Mouse (Mus musculus) embryonic facial prominence, embryonic 15.5 days (tissue): Measurements from ENCODE around the gene C1qb. TPM values are rescaled to one million over a fixed set of nuclear protein-coding genes. Genes with fewer than 3 reads are reported as not detected.

Experiments
- ATAC-seq: fragments of 200-750 bp; cut with Nextera tagmentation; 2 replicates; pipeline ENCODE4 v1.8.0; 2017; ENCODE audit warnings: low read depth, moderate TSS enrichment; ENCODE audit not compliant: insufficient number of reproducible peaks, low FRiP score, low TSS enrichment
- H3K27ac ChIP-seq: fragments of 300-500 bp; sonication (generic); replicated peaks from 2 replicates; pipeline ENCODE4 v1.5.1; 2015; ENCODE audit warnings: mild to moderate bottlenecking, inconsistent platforms
- H3K27me3 ChIP-seq: fragments of 300-500 bp; sonication (generic); 2 replicates; pipeline ENCODE4 v1.6.1; 2015; ENCODE audit warnings: inconsistent platforms
- H3K36me3 ChIP-seq: fragments of 300-500 bp; sonication (generic); 2 replicates; pipeline ENCODE4 v1.6.1; 2015; ENCODE audit warnings: mild to moderate bottlenecking, inconsistent platforms
- H3K4me1 ChIP-seq: fragments of 300-500 bp; sonication (generic); 2 replicates; pipeline ENCODE4 v1.6.1; 2015; ENCODE audit warnings: inconsistent platforms
- H3K4me2 ChIP-seq: fragments of 300-500 bp; sonication (generic); replicated peaks from 2 replicates; pipeline ENCODE4 v1.6.1; 2015; ENCODE audit warnings: mild to moderate bottlenecking, inconsistent platforms
- H3K4me3 ChIP-seq: fragments of 300-500 bp; sonication (generic); replicated peaks from 2 replicates; pipeline ENCODE4 v1.5.1; 2015; ENCODE audit warnings: mild to moderate bottlenecking, inconsistent platforms
- H3K9ac ChIP-seq: fragments of 300-500 bp; sonication (generic); 2 replicates; pipeline ENCODE4 v1.6.1; 2015; ENCODE audit warnings: inconsistent platforms
- H3K9me3 ChIP-seq: fragments of 300-500 bp; sonication (generic); replicated peaks from 2 replicates; pipeline ENCODE4 v1.6.1; 2016; ENCODE audit warnings: inconsistent platforms
- WGBS: fragments of 180-500 bp; shearing (Covaris S2); methylation state at CpG from one replicate; pipeline ENCODE4 v1.1.7; 2015; 5-methylcytosine and 5-hydroxymethylcytosine counted together
- polyA plus RNA-seq: library from polyadenylated mRNA; unstranded; fragments of >200 nt; fragmentation: Nextera tagmentation; extraction: Ambion mirVana; gene quantifications from 2 replicates; pipeline ENCODE4 v1.2.1, GENCODE M21; 2015

The C1qb gene
- polyA plus RNA-seq: 85.7 and 86.5 TPM in 2 replicates

DNA sequence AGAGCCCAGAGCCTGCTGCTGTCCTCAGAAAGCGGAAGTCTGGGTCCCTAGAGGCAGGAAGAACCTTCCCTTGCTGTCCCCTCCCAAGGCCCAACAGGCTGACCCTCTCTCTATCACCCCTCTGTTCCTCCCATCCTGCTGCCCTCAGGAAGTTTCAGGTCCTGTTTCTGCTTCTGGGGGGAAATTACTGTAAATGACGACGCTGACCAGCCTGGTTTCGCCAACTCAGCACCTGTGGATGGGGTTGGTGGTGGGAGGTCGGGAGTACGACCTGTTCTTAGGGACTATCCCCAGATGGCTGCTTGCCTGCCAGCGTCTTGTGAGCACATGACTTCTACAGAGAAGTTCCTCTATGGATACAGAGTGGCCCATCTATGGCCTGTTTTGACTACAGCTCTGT is at the start of gene C1qb:
Gene C1qb, minus strand, starts transcription at position 87 of the 400 bp plus-strand sequence.
- peaks cover 5% of the 10 kb centered on the region for H3K27me3 ChIP-seq
- WGBS: 61% methylated on average over 7 of the region's 7 CpGs

DNA sequence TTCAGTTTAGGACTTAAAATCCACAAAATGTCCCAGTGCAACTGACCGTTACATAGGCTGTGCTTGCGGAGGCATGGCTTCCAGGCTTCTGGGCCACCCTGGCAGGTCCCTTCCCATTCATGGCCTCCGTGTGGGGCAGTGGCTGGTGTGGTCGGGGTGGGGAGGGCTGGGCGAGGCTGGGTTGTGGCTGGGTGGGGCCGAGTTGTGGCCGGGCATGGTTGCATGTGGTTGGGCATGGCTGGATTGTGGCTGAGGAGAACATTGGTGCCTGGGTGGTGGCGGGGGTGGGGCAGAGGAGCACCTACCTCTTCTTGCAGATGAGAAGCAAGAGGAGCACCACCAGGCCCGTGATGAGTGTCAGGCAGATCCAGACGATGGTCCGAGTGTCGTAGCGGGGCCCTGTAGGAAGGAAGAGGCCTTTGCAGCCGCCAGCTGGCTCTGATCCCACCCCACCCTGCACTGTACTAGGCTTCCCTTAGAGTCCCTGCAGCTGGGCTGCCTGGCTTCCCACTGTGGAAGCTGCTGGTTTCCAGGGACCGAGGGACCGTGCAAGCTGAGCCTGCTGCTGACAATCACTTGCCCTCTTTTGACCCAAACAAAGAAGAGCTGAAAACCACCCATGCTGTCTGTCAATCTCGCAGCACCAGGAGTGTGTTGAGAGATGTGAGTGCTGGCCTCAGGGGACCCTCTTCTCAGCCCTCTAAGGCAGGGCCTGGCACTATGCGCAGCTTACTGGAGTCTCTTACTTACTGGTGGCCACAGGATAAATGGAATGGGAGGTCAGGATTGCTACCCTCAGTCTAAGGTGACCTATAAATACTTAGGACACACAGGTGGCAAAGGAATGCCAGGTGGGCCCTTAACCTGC is 49.0 kb upstream of the C1qb start:
- Histone ChIP-seq H3K4me1 (peaks cover 10% of the 10 kb centered on the region), H3K4me2 (no peak overlapping the region), H3K9ac (no peak overlapping the region), H3K27me3 (peaks cover 12% of the 10 kb centered on the region), H3K27ac (no peak overlapping the region; the same call in 1 of the 2 replicates), H3K4me3 (no peak overlapping the region), H3K9me3 (no peaks in the 10 kb centered on the region), H3K36me3 (no peaks in the 10 kb centered on the region)
- WGBS: 41% methylated on average over 18 of the region's 18 CpGs
- ATAC-seq: peak; percentile 59; the same call in 1 of the 2 replicates

More for the DNA sequence above, at the start of gene C1qb:
- Histone ChIP-seq H3K36me3 (no peaks in the 10 kb centered on the region), H3K27ac (no peak within 1 kb of the TSS), H3K4me2 (no peak within 1 kb of the TSS), H3K4me3 (no peak within 1 kb of the TSS), H3K9me3 (no peaks in the 10 kb centered on the region), H3K4me1 (no peaks in the 10 kb centered on the region), H3K9ac (no peak within 1 kb of the TSS)
- no peak for ATAC-seq

DNA sequence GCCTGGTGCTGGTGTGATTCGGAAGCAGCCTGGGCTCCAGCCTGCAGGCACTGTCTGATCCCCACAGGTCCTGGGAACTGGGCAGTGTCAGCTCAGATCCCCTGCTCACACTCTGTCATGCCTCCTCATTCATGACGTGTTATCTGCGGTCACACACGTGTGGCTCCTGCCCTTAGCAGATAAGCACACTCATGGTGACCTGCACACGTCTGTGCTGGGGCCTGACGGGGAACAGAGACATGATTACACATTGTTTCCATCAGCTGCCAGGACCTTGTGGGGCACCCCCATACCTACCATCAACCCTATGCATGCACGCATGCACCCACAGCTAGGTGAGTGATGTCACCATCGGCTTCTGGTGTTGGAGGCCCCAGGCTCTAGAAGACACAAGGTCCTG is 44.5 kb upstream of the C1qb start:
- ATAC-seq: no peak
- Histone ChIP-seq H3K4me2 (no peak overlapping the region), H3K4me3 (no peak overlapping the region), H3K4me1 (peaks cover 10% of the 10 kb centered on the region), H3K9me3 (no peaks in the 10 kb centered on the region), H3K27ac (no peak overlapping the region), H3K36me3 (no peaks in the 10 kb centered on the region), H3K9ac (no peak overlapping the region), H3K27me3 (peaks cover 40% of the 10 kb centered on the region)
- 83% methylated on average over 8 of the region's 8 CpGs for WGBS

DNA sequence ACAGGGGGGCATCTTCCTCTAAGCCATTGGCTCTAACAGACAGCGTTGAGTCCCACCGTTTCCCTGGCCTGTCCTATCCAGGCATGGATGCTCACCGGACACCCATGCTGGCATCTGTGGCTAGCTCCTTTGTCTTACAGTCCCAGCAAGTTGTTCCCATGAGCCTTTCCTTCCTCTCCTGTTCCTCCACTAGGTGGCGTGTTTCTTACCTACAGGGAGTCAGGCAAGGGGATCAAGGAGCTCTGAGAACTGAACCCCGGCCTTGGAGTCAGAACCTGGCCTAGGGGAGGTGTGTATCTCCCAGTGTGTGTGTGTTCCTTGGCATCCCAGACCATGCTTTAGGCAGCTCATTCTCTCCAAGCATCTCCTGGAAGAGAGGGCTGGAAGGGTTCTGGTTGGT is 42.9 kb upstream of the C1qb start:
- H3K36me3 ChIP-seq: no peaks in the 10 kb centered on the region
- 10% methylated on average over 5 of the region's 5 CpGs for WGBS
- no peak for ATAC-seq
- H3K9me3 ChIP-seq: no peaks in the 10 kb centered on the region
- no peak overlapping the region for H3K4me3 ChIP-seq
- no peaks in the 10 kb centered on the region for H3K4me1 ChIP-seq
- no peak overlapping the region for H3K27ac ChIP-seq
- H3K27me3 ChIP-seq: peaks cover 45% of the 10 kb centered on the region
- no peak overlapping the region for H3K9ac ChIP-seq
- no peak overlapping the region for H3K4me2 ChIP-seq

DNA sequence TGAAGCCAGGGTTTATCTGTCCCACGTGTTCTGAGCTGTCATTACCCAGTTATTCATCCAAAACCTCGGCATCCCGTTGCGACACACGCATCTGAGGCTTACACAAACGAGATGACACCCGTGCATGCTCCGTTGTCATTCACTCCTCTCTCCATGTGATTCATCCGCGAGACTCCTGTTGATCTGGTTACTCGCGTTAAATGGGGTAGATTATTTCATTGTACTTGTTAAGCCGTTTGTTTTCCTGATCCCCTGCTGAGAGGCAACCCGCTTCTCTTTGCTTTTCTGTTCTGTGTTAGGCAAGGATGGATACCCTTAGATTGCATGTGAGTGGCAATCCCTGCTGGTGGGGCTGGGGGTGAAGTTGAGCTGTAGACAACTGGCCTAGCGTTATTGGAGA is 39.8 kb upstream of the C1qb start:
- no peak overlapping the region for H3K9ac ChIP-seq
- no peaks in the 10 kb centered on the region for H3K9me3 ChIP-seq
- peaks cover 36% of the 10 kb centered on the region for H3K27me3 ChIP-seq
- no peaks in the 10 kb centered on the region for H3K36me3 ChIP-seq
- no peak overlapping the region for H3K4me3 ChIP-seq
- ATAC-seq: no peak
- no peak overlapping the region for H3K27ac ChIP-seq
- WGBS: 15% methylated on average over 15 of the region's 15 CpGs
- no peak overlapping the region for H3K4me2 ChIP-seq
- no peaks in the 10 kb centered on the region for H3K4me1 ChIP-seq

DNA sequence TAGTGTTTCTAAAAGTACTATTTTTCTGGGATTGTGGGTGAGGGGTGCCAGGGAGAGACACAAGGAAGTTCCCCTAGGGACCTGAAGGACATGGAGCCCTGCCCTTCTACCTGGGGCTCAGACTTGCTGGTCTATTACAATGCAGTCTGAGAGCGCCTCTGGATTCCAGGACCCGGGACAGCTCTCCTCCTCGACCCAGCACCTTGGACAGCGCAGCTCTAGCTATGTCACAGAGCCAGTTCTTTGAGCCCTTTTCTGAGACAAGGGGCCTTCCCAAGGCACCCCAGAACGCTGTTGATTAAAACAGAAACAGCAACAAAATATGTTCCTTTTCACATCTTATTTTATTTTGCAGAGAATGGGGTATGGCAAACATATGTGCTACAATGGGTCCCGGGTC is 38.5 kb upstream of the C1qb start:
- ATAC-seq: no peak
- H3K4me3 ChIP-seq: no peak overlapping the region
- H3K9me3 ChIP-seq: no peaks in the 10 kb centered on the region
- WGBS: 2% methylated on average over 6 of the region's 6 CpGs
- H3K9ac ChIP-seq: no peak overlapping the region
- H3K27ac ChIP-seq: no peak overlapping the region
- peaks cover 36% of the 10 kb centered on the region for H3K27me3 ChIP-seq
- no peaks in the 10 kb centered on the region for H3K36me3 ChIP-seq
- no peak overlapping the region for H3K4me2 ChIP-seq
- H3K4me1 ChIP-seq: no peaks in the 10 kb centered on the region

DNA sequence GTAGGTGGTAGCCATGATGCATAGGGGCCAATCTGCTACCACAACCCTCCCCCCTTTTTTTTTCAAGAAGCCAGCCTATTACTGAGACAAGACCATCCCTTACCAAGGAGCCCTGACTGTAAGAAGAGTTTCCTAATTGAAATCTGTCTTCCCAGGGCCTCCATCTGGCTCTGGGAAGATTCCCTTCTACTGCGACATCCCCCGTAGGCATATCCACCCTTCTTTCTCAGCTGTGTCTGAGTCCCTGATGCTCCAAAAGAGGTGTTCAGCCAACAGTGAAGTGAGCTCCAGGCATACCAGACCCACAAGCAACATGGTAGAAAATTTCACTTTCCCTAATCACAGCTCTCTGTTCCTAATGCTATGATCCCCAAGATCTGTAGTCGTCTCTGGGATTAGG is 33.5 kb upstream of the C1qb start:
- Histone ChIP-seq H3K4me1 (no peaks in the 10 kb centered on the region), H3K27ac (no peak overlapping the region), H3K4me3 (no peak overlapping the region), H3K36me3 (no peaks in the 10 kb centered on the region), H3K27me3 (peaks cover 6% of the 10 kb centered on the region; the same call in 1 of the 2 replicates), H3K9ac (no peak overlapping the region), H3K4me2 (no peak overlapping the region), H3K9me3 (no peaks in the 10 kb centered on the region)
- 73% methylated on average over 3 of the region's 3 CpGs for WGBS
- ATAC-seq: no peak

DNA sequence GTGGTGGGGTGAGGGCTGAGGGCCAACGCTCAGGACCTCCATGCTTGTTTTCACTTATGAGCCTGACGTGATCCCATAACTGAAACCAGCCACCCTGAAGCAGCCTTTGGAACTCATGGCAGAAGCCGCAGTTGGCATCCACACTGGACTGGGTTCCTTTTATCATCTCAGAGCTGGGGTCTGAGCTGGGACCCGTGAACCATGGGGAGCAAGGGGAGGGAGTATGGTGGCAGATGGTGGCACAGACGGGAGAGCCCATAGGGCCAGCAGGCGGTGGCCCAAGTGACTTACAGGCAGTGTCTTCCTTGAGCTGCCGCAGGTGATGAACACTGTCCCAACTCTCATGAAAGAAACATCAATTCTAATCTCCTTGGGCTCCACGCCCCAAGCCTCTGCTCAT is 32.8 kb upstream of the C1qb start:
- Histone ChIP-seq H3K4me3 (no peak overlapping the region), H3K9ac (no peak overlapping the region), H3K36me3 (no peaks in the 10 kb centered on the region), H3K4me2 (no peak overlapping the region), H3K27me3 (peaks cover 9% of the 10 kb centered on the region), H3K9me3 (no peaks in the 10 kb centered on the region), H3K4me1 (no peaks in the 10 kb centered on the region), H3K27ac (no peak overlapping the region)
- ATAC-seq: no peak
- 83% methylated on average over 8 of the region's 8 CpGs for WGBS

DNA sequence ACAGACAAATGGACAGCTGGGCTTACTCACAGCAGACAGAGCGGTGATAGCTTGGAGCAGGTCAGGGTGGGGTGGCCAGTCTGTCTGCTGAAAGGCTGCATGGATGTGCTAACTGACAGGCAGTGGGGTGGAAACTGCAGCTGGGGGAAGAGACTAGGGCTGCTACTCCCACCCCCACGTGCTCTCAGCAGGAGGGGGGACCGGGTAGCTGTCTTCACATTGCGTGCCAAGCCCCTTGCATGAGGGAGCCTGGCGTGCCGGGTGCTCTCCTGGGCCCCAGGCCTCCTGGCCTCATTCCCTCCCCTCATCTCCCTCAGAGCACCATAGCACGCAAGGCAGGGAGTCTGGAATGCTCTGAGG is 31.2 kb upstream of the C1qb start:
- no peak overlapping the region for H3K4me3 ChIP-seq
- no peak overlapping the region for H3K27ac ChIP-seq
- H3K4me2 ChIP-seq: no peak overlapping the region
- 34% methylated on average over 7 of the region's 7 CpGs for WGBS
- no peak for ATAC-seq
- no peak overlapping the region for H3K9ac ChIP-seq
- no peaks in the 10 kb centered on the region for H3K9me3 ChIP-seq
- no peaks in the 10 kb centered on the region for H3K36me3 ChIP-seq
- H3K27me3 ChIP-seq: peaks cover 18% of the 10 kb centered on the region
- no peaks in the 10 kb centered on the region for H3K4me1 ChIP-seq

DNA sequence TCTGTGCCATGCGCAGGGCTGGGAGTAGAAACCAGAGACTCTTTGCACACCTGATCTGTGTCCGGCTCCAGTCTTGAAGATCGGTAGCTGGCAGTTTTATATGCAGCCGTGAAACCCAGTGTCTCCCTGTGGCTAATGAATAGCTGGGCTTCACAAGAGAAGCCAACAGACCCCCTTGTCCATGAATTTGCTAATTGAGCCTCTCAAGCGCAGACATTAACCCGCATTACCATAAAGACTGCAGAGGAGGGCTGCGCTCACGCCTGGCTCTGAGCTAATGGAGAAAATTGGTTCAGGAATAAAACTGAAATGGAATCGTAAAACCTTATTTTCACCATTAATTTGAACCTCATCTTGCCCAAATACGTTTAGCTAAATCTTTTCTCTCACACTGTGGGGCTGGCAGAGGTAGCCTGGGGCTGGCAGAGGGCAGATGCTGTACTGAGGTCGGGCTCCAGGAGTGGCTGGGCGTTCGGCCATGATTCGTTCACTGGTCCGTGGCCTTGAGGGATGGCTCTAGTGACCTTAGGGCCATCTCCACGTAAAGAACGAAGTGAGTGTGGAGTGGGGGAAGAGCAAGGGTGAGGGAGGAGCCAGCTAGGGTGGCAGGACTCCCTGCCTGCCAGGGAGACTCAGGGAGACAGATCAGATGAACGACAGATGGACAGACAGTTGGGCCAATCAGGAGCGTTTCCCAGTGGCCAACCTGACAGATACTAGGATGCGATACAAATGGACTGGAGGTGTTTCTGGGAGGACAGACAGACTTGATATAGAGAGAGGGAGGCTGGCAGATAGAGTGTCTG is 30.6 kb upstream of the C1qb start:
- H3K27me3 ChIP-seq: peaks cover 23% of the 10 kb centered on the region
- no peak for ATAC-seq
- 67% methylated on average over 20 of the region's 20 CpGs for WGBS

DNA sequence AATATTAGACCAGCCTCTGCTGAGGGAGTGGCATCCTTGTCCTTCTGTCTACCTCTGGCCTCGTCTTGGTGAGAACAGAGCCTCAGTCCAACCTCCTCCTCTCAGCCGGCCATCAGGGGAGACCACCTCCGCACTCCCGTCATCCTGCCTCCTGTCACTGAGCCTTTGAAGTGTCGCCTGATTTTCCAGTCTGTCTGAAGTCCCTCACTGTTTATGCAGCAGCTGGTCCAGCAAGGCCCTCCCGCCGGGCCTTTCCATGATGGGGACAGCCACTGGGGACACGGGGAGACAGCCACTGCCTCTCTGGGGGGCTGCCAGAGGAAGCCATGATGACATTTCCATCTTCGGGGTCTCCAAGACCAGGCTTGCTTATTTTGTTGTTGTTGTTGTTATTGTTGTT is 26.9 kb upstream of the C1qb start:
- H3K36me3 ChIP-seq: no peaks in the 10 kb centered on the region
- WGBS: 18% methylated on average over 9 of the region's 9 CpGs
- no peak overlapping the region for H3K9ac ChIP-seq
- H3K27me3 ChIP-seq: peaks cover 41% of the 10 kb centered on the region
- H3K4me2 ChIP-seq: no peak overlapping the region
- H3K27ac ChIP-seq: no peak overlapping the region
- no peaks in the 10 kb centered on the region for H3K4me1 ChIP-seq
- no peak overlapping the region for H3K4me3 ChIP-seq
- ATAC-seq: no peak
- no peaks in the 10 kb centered on the region for H3K9me3 ChIP-seq

More for the DNA sequence above, 30.6 kb upstream of the C1qb start:
- H3K9me3 ChIP-seq: no peaks in the 10 kb centered on the region
- no peaks in the 10 kb centered on the region for H3K4me1 ChIP-seq
- no peak overlapping the region for H3K4me3 ChIP-seq
- H3K9ac ChIP-seq: no peak overlapping the region
- no peak overlapping the region for H3K27ac ChIP-seq
- no peak overlapping the region for H3K4me2 ChIP-seq
- H3K36me3 ChIP-seq: no peaks in the 10 kb centered on the region
